Mouse (Mus musculus) liver, postnatal 0 days (tissue): ENCODE data around the gene Mta3. TPM values are rescaled to one million over a fixed set of nuclear protein-coding genes. Genes with fewer than 3 reads are reported as not detected.
A peak's percentile ranks its signal among the peaks of the same experiment; 100 is the strongest.

Experiments used
- ATAC-seq: fragments of 200-750 bp; cut with Nextera tagmentation; 2 replicates; pipeline ENCODE4 v1.8.0; 2017; ENCODE audit warnings: mild to moderate bottlenecking, moderate library complexity
- DNase-seq: peaks from one replicate; pipeline ENCODE4 v3.0.0-alpha.2; 2016
- H3K27ac ChIP-seq: fragments of 300-500 bp; sonication (generic); 2 replicates; pipeline ENCODE4 v1.5.1; 2014; ENCODE audit warnings: antibody characterized with exemption, moderate library complexity, mild to moderate bottlenecking, low read depth
- H3K27me3 ChIP-seq: fragments of 300-500 bp; sonication (generic); 2 replicates; pipeline ENCODE4 v1.6.1; 2014; ENCODE audit warnings: low read length, control low read depth, mixed read lengths; ENCODE audit not compliant: insufficient read depth
- H3K36me3 ChIP-seq: fragments of 300-500 bp; sonication (generic); replicated peaks from 2 replicates; pipeline ENCODE4 v1.6.1; 2014; ENCODE audit warnings: mild to moderate bottlenecking, control low read depth, low read length, moderate library complexity, mixed read lengths; ENCODE audit not compliant: insufficient read depth
- H3K4me1 ChIP-seq: fragments of 300-500 bp; sonication (generic); 2 replicates; pipeline ENCODE4 v1.6.1; 2014; ENCODE audit warnings: antibody characterized with exemption, mild to moderate bottlenecking, control low read depth; ENCODE audit not compliant: insufficient read depth
- H3K4me2 ChIP-seq: fragments of 300-500 bp; sonication (generic); 2 replicates; pipeline ENCODE4 v1.6.1; 2014; ENCODE audit warnings: low read depth, mild to moderate bottlenecking, low read length, moderate library complexity, mixed read lengths
- H3K4me3 ChIP-seq: fragments of 300-500 bp; sonication (generic); 2 replicates; pipeline ENCODE4 v1.5.1; 2014; ENCODE audit warnings: low read depth, low read length
- H3K9ac ChIP-seq: fragments of 300-500 bp; sonication (generic); replicated peaks from 2 replicates; pipeline ENCODE4 v1.6.1; 2014; ENCODE audit warnings: mild to moderate bottlenecking, moderate library complexity
- H3K9me3 ChIP-seq: fragments of 300-500 bp; sonication (generic); 2 replicates; pipeline ENCODE4 v1.6.1; 2016; ENCODE audit warnings: mild to moderate bottlenecking, control low read depth, low read length, mixed read lengths
- CTCF ChIP-seq: sonication (generic); IDR thresholded peaks from 2 replicates; pipeline ENCODE4 v1.5.1; 2016; ENCODE audit warnings: antibody characterized with exemption, low read depth
- EP300 ChIP-seq: IDR thresholded peaks from 2 replicates; pipeline ENCODE4 v1.6.1; 2016; ENCODE audit warnings: antibody characterized with exemption, low read depth, mild to moderate bottlenecking
- WGBS: fragments of 180-500 bp; shearing (Covaris S2); extraction: QIAGEN DNeasy Blood & Tissue Kit; methylation state at CpG from one replicate; pipeline ENCODE4 v1.1.7; 2014; ENCODE audit not compliant: insufficient replicate concordance; 5-methylcytosine and 5-hydroxymethylcytosine counted together
- polyA plus RNA-seq: library from polyadenylated mRNA; unstranded; fragments of >200 nt; fragmentation: Nextera tagmentation; extraction: Ambion mirVana; gene quantifications from 2 replicates; pipeline ENCODE4 v1.2.1, GENCODE M21; 2015

Gene Mta3
- polyA plus RNA-seq, 1 experiment from 2014 or later = 28.1 TPM

DNA sequence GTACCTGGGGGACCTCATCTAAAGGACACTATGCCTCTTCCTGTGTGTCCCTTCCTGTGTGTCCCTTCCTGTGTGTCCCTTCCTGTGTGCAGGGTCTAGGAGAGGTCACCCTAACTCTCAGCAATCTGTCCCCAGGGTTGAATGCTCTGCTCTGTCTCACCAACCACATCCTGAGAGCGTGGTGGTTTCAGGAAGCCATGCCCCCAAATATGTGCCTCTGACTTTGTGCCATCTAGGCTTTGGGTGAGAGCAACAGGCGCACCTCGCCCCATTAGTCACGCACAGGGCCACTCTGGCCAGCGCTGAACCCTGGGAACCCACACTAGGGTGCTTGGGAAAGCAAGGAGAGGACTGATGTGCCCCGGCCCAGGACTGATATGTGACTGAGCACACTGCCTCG, 117.9 kb downstream of the Mta3 start:
- Histone ChIP-seq H3K4me2 (no peak overlapping the region), H3K9ac (no peak overlapping the region), H3K9me3 (no peaks in the 10 kb centered on the region), H3K4me1 (peaks cover 4% of the 10 kb centered on the region; the same call in 1 of the 2 replicates), H3K4me3 (no peak overlapping the region), H3K27me3 (no peaks in the 10 kb centered on the region), H3K27ac (no peak overlapping the region), H3K36me3 (no peaks in the 10 kb centered on the region)
- ATAC-seq (peak; percentile 33; the same call in 1 of the 2 replicates), DNase-seq (no peak)
- TF ChIP-seq CTCF (no peak), EP300 (no peak)
- 48% methylated on average over 7 of the region's 7 CpGs for WGBS

DNA sequence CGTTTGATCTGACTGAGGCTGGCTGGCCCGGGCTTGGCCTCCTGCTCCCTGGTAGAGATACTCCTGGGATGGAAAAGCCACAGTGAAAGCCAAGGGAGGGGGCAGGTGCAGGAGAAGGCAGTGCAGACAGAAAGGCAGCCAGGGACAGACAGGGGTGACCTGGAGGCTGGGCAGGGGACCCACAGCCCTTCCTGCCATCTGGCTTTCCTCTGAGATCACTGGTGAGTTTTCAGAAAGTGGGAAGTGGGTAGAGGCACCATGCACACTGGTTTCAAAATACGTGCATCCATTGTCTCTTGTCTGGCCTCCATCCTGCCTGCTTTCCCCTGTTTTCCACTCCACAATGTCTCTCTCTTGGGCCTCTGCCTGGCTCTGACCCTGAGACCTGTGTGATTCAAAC, 123.4 kb downstream of the Mta3 start:
- DNase-seq (no peak), ATAC-seq (no peak)
- no peak overlapping the region for H3K9ac ChIP-seq
- no peaks in the 10 kb centered on the region for H3K27me3 ChIP-seq
- WGBS = 43% methylated on average over 3 of the region's 3 CpGs
- H3K4me1 ChIP-seq = no peaks in the 10 kb centered on the region
- H3K4me2 ChIP-seq = no peak overlapping the region
- TF ChIP-seq CTCF (no peak), EP300 (no peak)
- no peak overlapping the region for H3K4me3 ChIP-seq
- H3K9me3 ChIP-seq = no peaks in the 10 kb centered on the region
- H3K27ac ChIP-seq = 0 out of 2 replicates have a peak overlapping the region, but pooled peaks have one; percentile 29
- 0 out of 2 replicates have a peak, but pooled peaks cover 2% of the 10 kb centered on the region for H3K36me3 ChIP-seq

DNA sequence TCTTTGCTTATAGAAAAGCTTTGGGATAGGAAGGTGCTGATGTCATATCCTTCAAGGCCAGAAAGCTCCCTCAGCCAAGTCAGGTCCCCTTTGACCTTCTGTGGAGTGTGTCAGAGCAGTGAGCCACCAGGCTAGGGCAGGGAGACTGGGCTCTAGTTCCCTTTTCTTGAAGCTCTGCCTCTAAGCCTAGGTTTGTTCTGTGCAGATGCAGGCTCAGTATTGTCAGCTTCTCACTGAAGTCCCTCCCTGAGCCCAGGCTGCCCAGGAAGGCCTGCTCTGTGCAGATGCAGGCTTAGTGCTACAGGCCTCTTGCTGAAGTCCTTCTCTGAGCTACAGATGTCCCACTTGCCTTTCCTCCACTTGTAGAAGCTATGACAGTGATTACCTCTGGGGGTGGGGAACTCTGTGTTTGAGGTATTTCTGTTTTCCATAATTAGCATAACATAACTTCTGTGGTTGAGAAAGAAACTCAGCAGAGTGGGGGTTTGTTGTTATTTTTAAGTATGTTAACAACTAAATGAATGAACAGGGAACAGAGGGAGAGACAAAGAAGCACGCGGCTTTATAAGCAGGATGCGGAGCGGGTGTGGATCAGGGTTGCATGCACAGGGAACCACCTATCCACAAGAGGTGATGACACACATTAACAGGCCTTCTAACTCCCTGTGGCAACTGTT, 124.8 kb downstream of the Mta3 start:
- ATAC-seq (peak; percentile 34; the same call in 1 of the 2 replicates), DNase-seq (no peak)
- Histone ChIP-seq H3K4me2 (no peak overlapping the region), H3K9me3 (no peaks in the 10 kb centered on the region), H3K36me3 (peaks cover 2% of the 10 kb centered on the region; the same call in 1 of the 2 replicates), H3K9ac (no peak overlapping the region), H3K27ac (peak overlapping the region; percentile 44), H3K4me1 (peaks cover 6% of the 10 kb centered on the region), H3K27me3 (no peaks in the 10 kb centered on the region), H3K4me3 (no peak overlapping the region)
- 82% methylated on average over 4 of the region's 4 CpGs for WGBS
- no peak for TF ChIP-seq CTCF
- TF ChIP-seq EP300 = no peak

DNA sequence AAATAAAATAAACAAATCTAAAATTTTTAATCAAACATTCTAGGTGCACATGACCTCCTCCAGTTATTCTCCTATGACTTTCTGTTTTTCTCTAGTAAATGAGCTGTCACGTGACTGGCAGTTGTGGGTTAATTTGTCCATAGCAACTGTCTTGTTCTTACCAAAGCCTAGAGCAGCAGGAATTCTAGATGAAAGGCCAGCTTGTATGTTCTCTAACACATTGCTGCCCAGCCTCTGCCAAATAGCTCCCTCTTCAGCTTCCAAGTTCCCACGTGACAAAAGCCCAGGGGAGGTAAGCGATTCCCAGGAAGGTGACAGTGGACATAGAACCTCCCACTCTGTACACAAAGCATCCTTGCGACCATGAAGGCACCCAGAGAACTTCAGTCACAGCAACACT, 128.2 kb downstream of the Mta3 start:
- H3K4me3 ChIP-seq = no peak overlapping the region
- WGBS = 52% methylated on average over 4 of the region's 4 CpGs
- no peak overlapping the region for H3K27ac ChIP-seq
- H3K9ac ChIP-seq = no peak overlapping the region
- peaks cover 10% of the 10 kb centered on the region for H3K4me1 ChIP-seq
- no peaks in the 10 kb centered on the region for H3K27me3 ChIP-seq
- H3K9me3 ChIP-seq = no peaks in the 10 kb centered on the region
- H3K4me2 ChIP-seq = no peak overlapping the region
- ATAC-seq = no peak
- H3K36me3 ChIP-seq = peaks cover 6% of the 10 kb centered on the region; the same call in 1 of the 2 replicates
- DNase-seq = no peak
- TF ChIP-seq EP300 = no peak
- no peak for TF ChIP-seq CTCF

DNA sequence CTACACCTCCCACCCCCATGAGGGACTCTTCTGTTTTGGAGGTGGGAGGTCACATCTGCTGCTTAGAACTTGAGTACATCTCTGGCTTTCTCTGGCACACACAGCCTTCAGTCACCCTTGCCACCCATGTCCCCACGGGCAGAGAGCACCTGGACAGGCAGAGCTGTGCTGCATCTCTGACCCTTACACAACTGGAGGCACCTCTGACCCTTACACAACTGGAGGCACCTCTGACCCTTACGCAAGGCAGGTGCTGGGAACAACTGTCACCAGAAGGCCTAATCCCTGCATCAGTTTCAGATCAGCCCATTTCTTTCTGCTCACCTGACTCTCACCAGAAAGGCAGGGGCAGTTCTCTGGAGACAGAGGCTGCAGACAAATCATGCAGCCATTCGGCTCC, 130.1 kb downstream of the Mta3 start:
- Histone ChIP-seq H3K4me2 (no peak overlapping the region), H3K27me3 (no peaks in the 10 kb centered on the region), H3K36me3 (peaks cover 6% of the 10 kb centered on the region; the same call in 1 of the 2 replicates), H3K9me3 (no peaks in the 10 kb centered on the region), H3K27ac (peak overlapping the region; percentile 80), H3K4me1 (peaks cover 10% of the 10 kb centered on the region), H3K9ac (no peak overlapping the region), H3K4me3 (no peak overlapping the region)
- ATAC-seq (peak; percentile 94), DNase-seq (peak; percentile 78)
- TF ChIP-seq CTCF (no peak), EP300 (peak; percentile 66; the same call in 1 of the 2 replicates)
- WGBS = 66% methylated on average over 3 of the region's 3 CpGs

DNA sequence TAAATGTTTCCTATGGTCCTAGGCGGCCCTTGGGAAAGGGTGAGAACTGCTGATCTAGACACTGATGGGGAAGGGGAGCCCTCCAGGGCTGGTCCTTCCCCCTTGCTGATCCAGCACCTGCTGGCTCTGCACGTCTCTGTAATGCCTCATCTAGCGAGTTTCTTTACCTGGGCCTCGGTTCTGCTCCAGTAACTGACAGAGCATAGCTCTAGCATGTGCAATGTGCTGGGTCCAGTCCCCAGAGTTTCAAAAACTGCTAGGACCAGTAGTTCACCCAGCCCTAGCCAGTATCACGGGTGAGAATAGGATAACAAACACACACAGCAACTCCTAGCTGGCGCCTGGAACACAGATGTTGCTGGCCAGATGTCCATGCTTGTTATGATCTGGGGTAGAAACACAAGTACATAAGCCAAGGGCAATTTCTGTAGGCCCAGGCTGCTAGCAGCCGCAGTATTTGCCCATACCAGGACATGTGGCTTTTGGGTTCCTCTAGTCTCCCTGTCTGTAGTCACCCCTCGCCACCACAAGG, 131.8 kb downstream of the Mta3 start:
- TF ChIP-seq CTCF (no peak), EP300 (no peak)

More for the DNA sequence above, 131.8 kb downstream of the Mta3 start:
- ATAC-seq (no peak), DNase-seq (no peak)
- H3K4me1 ChIP-seq = peaks cover 13% of the 10 kb centered on the region
- peaks cover 4% of the 10 kb centered on the region; the same call in 1 of the 2 replicates for H3K36me3 ChIP-seq
- H3K4me3 ChIP-seq = no peak overlapping the region
- no peak overlapping the region for H3K9ac ChIP-seq
- no peaks in the 10 kb centered on the region for H3K27me3 ChIP-seq
- no peaks in the 10 kb centered on the region for H3K9me3 ChIP-seq
- no peak overlapping the region for H3K27ac ChIP-seq
- no peak overlapping the region for H3K4me2 ChIP-seq
- WGBS = 64% methylated on average over 8 of the region's 8 CpGs
